Comparison of ENCODE assay signal across 13 mouse cellular contexts in genomic region chr5:89277616-89278015, GRCm38 (mm10).
DNase-seq lines count a peak whose midpoint lies in the region; ATAC-seq and TF ChIP-seq lines count a peak whose summit lies in the region.
"Had no signal": no experiment of that assay in that cellular context is flagged by ENCODE, and none has a peak within 500 bp of the region (broad histone marks: within the 10 kb centered on the region; RNA-seq: fewer than 3 reads in every experiment).

No protein-coding gene starts in this region.

- peak overlapping the region; percentile 62; the same call in 1 of the 2 replicates for H3K27ac ChIP-seq in liver, embryonic 15.5 days (replicated peaks)
- no peak overlapping the region for H3K27ac ChIP-seq in neural tube, embryonic 15.5 days (replicated peaks)
- H3K27ac ChIP-seq: heart, embryonic 15.5 days; limb, embryonic 10.5 days had no signal

- no peaks in the 10 kb centered on the region for H3K36me3 ChIP-seq in liver, embryonic 15.5 days (replicated peaks)
- H3K36me3 ChIP-seq in myocyte (ENCODE audit: control insufficient read depth, insufficient read depth): no peaks in the 10 kb centered on the region
- no peaks in the 10 kb centered on the region for H3K36me3 ChIP-seq in neural tube, embryonic 15.5 days
- H3K36me3 ChIP-seq: heart, embryonic 15.5 days; limb, embryonic 10.5 days had no signal

- DNase-seq in adrenal gland, postnatal 36 days: peak; percentile 3 to 5
- DNase-seq in adrenal gland, adult 8-10 months: no peak
- DNase-seq in kidney, adult 8-10 months: peak; percentile 79 to 90
- no peak for DNase-seq in heart, postnatal 4 days
- DNase-seq: thymus, postnatal 4 days had no signal

- H3ac ChIP-seq in myocyte (ENCODE audit: control insufficient read depth, insufficient read length): no peak overlapping the region

- WGBS in liver, embryonic 15.5 days (ENCODE audit: insufficient replicate concordance): 27% methylated on average over 5 of the region's 5 CpGs
- WGBS in neural tube, embryonic 15.5 days: 87% methylated on average over 5 of the region's 5 CpGs

- no peaks in the 10 kb centered on the region for H3K79me2 ChIP-seq in myocyte (ENCODE audit: control insufficient read depth, insufficient read depth)

- no peaks in the 10 kb centered on the region for H3K9me3 ChIP-seq in liver, embryonic 15.5 days (replicated peaks)
- no peaks in the 10 kb centered on the region for H3K9me3 ChIP-seq in neural tube, embryonic 15.5 days (replicated peaks)
- H3K9me3 ChIP-seq: heart, embryonic 15.5 days; limb, embryonic 10.5 days had no signal

- no peak for TF ChIP-seq POLR2A in myocyte (IDR thresholded peaks at IDR 0.05; ENCODE audit: insufficient read length, low read depth)

- H3K4me1 ChIP-seq in liver, embryonic 15.5 days (replicated peaks): no peaks in the 10 kb centered on the region
- no peaks in the 10 kb centered on the region for H3K4me1 ChIP-seq in neural tube, embryonic 15.5 days
- H3K4me1 ChIP-seq: heart, embryonic 15.5 days; limb, embryonic 10.5 days had no signal

- H3K9ac ChIP-seq in liver, embryonic 15.5 days: no peak overlapping the region
- H3K9ac ChIP-seq in neural tube, embryonic 15.5 days (replicated peaks): no peak overlapping the region
- H3K9ac ChIP-seq: heart, embryonic 15.5 days had no signal

- H3K27me3 ChIP-seq in liver, embryonic 15.5 days: no peaks in the 10 kb centered on the region
- no peaks in the 10 kb centered on the region for H3K27me3 ChIP-seq in myocyte (ENCODE audit: control insufficient read depth, insufficient read depth, insufficient read length)
- H3K27me3 ChIP-seq in neural tube, embryonic 15.5 days (replicated peaks): no peaks in the 10 kb centered on the region
- H3K27me3 ChIP-seq: heart, embryonic 15.5 days had no signal

- peak; percentile 71 for ATAC-seq in liver, embryonic 15.5 days (ENCODE audit: insufficient read depth)
- no peak for ATAC-seq in erythroblast, adult 5-6 weeks (replicated peaks; ENCODE audit: low FRiP score, poor library complexity, severe bottlenecking)
- no peak for ATAC-seq in neural tube, embryonic 15.5 days (ENCODE audit: low FRiP score)
- ATAC-seq: inflammation-experienced regulatory T-cells, adult 6 months; midbrain, embryonic 16.5 days had no signal

- H3K4me2 ChIP-seq in liver, embryonic 15.5 days: no peak overlapping the region
- H3K4me2 ChIP-seq in myocyte (ENCODE audit: low read depth): peak overlapping the region; percentile 32
- H3K4me2 ChIP-seq in neural tube, embryonic 15.5 days: no peak overlapping the region
- H3K4me2 ChIP-seq: heart, embryonic 15.5 days had no signal

- H3K4me3 ChIP-seq in liver, embryonic 15.5 days (replicated peaks): no peak overlapping the region
- no peak overlapping the region for H3K4me3 ChIP-seq in myocyte
- no peak overlapping the region for H3K4me3 ChIP-seq in neural tube, embryonic 15.5 days (replicated peaks)
- H3K4me3 ChIP-seq: heart, embryonic 15.5 days; limb, embryonic 10.5 days had no signal

TF ChIP-seq in myocyte, 11 proteins besides CTCF, POLR2A, EP300 and RAD21:
- TF ChIP-seq POLR2AphosphoS2 (IDR thresholded peaks at IDR 0.05; ENCODE audit: insufficient read length, low read depth) (no peak), REST (IDR thresholded peaks at IDR 0.05; ENCODE audit: insufficient read depth, insufficient read length) (no peak), TCF3 (IDR thresholded peaks at IDR 0.05; ENCODE audit: insufficient read length, low read depth) (no peak), E2F4 (IDR thresholded peaks at IDR 0.05; ENCODE audit: insufficient read depth) (no peak), MYOD1 (IDR thresholded peaks at IDR 0.05; ENCODE audit: control insufficient read depth in 1 of 3, insufficient read length in 2 of 3, low read depth in 2 of 3) (no peak), TCF12 (IDR thresholded peaks at IDR 0.05; ENCODE audit: insufficient read depth, poor library complexity, severe bottlenecking) (no peak), USF1 (IDR thresholded peaks at IDR 0.05; ENCODE audit: low read depth) (no peak), MAX (IDR thresholded peaks at IDR 0.05; ENCODE audit: low read depth) (no peak), SRF (IDR thresholded peaks at IDR 0.05; ENCODE audit: control insufficient read depth, insufficient read length, low read depth) (no peak)
TF ChIP-seq in myocyte: peak in this region for 0.

Comparison
In these comparisons a context has a peak if more than half of its experiments do, and no peak if none do; other contexts are left out.
1. DNase-seq: peak in adrenal gland, postnatal 36 days (2 of 2) and kidney, adult 8-10 months (2 of 2); none in adrenal gland, adult 8-10 months (single experiment) and heart, postnatal 4 days (single experiment).